Mouse (Mus musculus) embryonic facial prominence, embryonic 12.5 days (tissue): ENCODE data around the gene Ankrd17. TPM values are rescaled to one million over a fixed set of nuclear protein-coding genes. Genes with fewer than 3 reads are reported as not detected.

Source experiments
- ATAC-seq: fragments of 200-750 bp; cut with Nextera tagmentation; 2 replicates; pipeline ENCODE4 v1.8.0; 2017; ENCODE audit not compliant: insufficient number of reproducible peaks, insufficient read depth, low FRiP score, low TSS enrichment
- H3K27ac ChIP-seq: fragments of 300-500 bp; sonication (generic); 2 replicates; pipeline ENCODE4 v1.5.1; 2016; ENCODE audit warnings: mild to moderate bottlenecking
- H3K27me3 ChIP-seq: fragments of 300-500 bp; sonication (generic); 2 replicates; pipeline ENCODE4 v1.6.1; 2016; ENCODE audit warnings: mild to moderate bottlenecking, moderate library complexity
- H3K36me3 ChIP-seq: fragments of 300-500 bp; sonication (generic); 2 replicates; pipeline ENCODE4 v1.6.1; 2016; ENCODE audit warnings: mild to moderate bottlenecking
- H3K4me1 ChIP-seq: fragments of 300-500 bp; sonication (generic); 2 replicates; pipeline ENCODE4 v1.6.1; 2016
- H3K4me2 ChIP-seq: fragments of 300-500 bp; sonication (generic); replicated peaks from 2 replicates; pipeline ENCODE4 v1.6.1; 2016; ENCODE audit warnings: mild to moderate bottlenecking, moderate library complexity
- H3K4me3 ChIP-seq: fragments of 300-500 bp; sonication (generic); 2 replicates; pipeline ENCODE4 v1.5.1; 2016; ENCODE audit warnings: mild to moderate bottlenecking
- H3K9ac ChIP-seq: fragments of 300-500 bp; sonication (generic); 2 replicates; pipeline ENCODE4 v1.6.1; 2016; ENCODE audit warnings: mild to moderate bottlenecking, moderate library complexity
- H3K9me3 ChIP-seq: fragments of 300-500 bp; sonication (generic); 2 replicates; pipeline ENCODE4 v1.6.1; 2016; ENCODE audit warnings: mild to moderate bottlenecking, moderate library complexity
- whole genome bisulfite sequencing: fragments of 180-500 bp; shearing (Covaris S2); methylation state at CpG from one replicate; pipeline ENCODE4 v1.1.7; 2016; 5-methylcytosine and 5-hydroxymethylcytosine counted together
- polyA plus RNA-seq: library from polyadenylated mRNA; unstranded; fragments of >200 nt; fragmentation: Nextera tagmentation; extraction: Ambion mirVana; gene quantifications from 2 replicates; pipeline ENCODE4 v1.2.1, GENCODE M21; 2016

Gene Ankrd17
- polyA plus RNA-seq, result 31.6 and 32.0 TPM in 2 replicates

GRCm38 (mm10) chr5:90366121-90367066, at the start of gene Ankrd17:
TSS of gene Ankrd17 (minus strand) at chr5:90366577.
- WGBS, result under 1% methylated on average over 59 of the region's 104 CpGs
- no peaks in the 10 kb centered on the region for H3K27me3 ChIP-seq
- ATAC-seq, result peak; percentile 94
- peak within 1 kb of the TSS; percentile 71 for H3K4me2 ChIP-seq
- H3K4me1 ChIP-seq, result peaks cover 18% of the 10 kb centered on the region
- peak within 1 kb of the TSS; percentile 97 for H3K9ac ChIP-seq
- H3K9me3 ChIP-seq, result no peaks in the 10 kb centered on the region
- peak within 1 kb of the TSS; percentile 98 for H3K4me3 ChIP-seq
- H3K36me3 ChIP-seq, result no peaks in the 10 kb centered on the region
- H3K27ac ChIP-seq, result peak within 1 kb of the TSS; percentile 99

- 50% methylated on average over 6 of the region's 6 CpGs for WGBS
Observed at GRCm38 (mm10) chr5:90414925-90415295, 48.5 kb upstream of the Ankrd17 start.

GRCm38 (mm10) chr5:90414142-90414924, 48.0 kb upstream of the Ankrd17 start:
- 74% methylated on average over 8 of the region's 8 CpGs for WGBS

More at GRCm38 (mm10) chr5:90414925-90415295, 48.5 kb upstream of the Ankrd17 start:
- no peak overlapping the region for H3K4me2 ChIP-seq
- no peak overlapping the region for H3K9ac ChIP-seq
- no peaks in the 10 kb centered on the region for H3K27me3 ChIP-seq
- H3K27ac ChIP-seq, result no peak overlapping the region
- no peak for ATAC-seq
- H3K4me1 ChIP-seq, result no peaks in the 10 kb centered on the region
- H3K4me3 ChIP-seq, result no peak overlapping the region
- H3K36me3 ChIP-seq, result no peaks in the 10 kb centered on the region
- H3K9me3 ChIP-seq, result no peaks in the 10 kb centered on the region

GRCm38 (mm10) chr5:90405210-90405609, 38.8 kb upstream of the Ankrd17 start:
- no peak for ATAC-seq
- Histone ChIP-seq H3K27me3 (no peaks in the 10 kb centered on the region), H3K36me3 (no peaks in the 10 kb centered on the region), H3K9me3 (no peaks in the 10 kb centered on the region), H3K27ac (no peak overlapping the region), H3K9ac (no peak overlapping the region), H3K4me1 (no peaks in the 10 kb centered on the region), H3K4me2 (no peak overlapping the region), H3K4me3 (no peak overlapping the region)
- 84% methylated on average over 4 of the region's 4 CpGs for WGBS

More at GRCm38 (mm10) chr5:90414142-90414924, 48.0 kb upstream of the Ankrd17 start:
- no peaks in the 10 kb centered on the region for H3K4me1 ChIP-seq
- no peak overlapping the region for H3K4me2 ChIP-seq
- no peak overlapping the region for H3K9ac ChIP-seq
- H3K27me3 ChIP-seq, result no peaks in the 10 kb centered on the region
- no peak overlapping the region for H3K4me3 ChIP-seq
- no peaks in the 10 kb centered on the region for H3K36me3 ChIP-seq
- no peak overlapping the region for H3K27ac ChIP-seq
- no peak for ATAC-seq
- no peaks in the 10 kb centered on the region for H3K9me3 ChIP-seq

- ATAC-seq, result no peak
- H3K9ac ChIP-seq, result no peak overlapping the region
- H3K27ac ChIP-seq, result no peak overlapping the region
- no peaks in the 10 kb centered on the region for H3K4me1 ChIP-seq
- H3K36me3 ChIP-seq, result no peaks in the 10 kb centered on the region
- no peaks in the 10 kb centered on the region for H3K9me3 ChIP-seq
- H3K4me3 ChIP-seq, result no peak overlapping the region
- no peak overlapping the region for H3K4me2 ChIP-seq
- 82% methylated on average over 4 of the region's 4 CpGs for WGBS
- H3K27me3 ChIP-seq, result no peaks in the 10 kb centered on the region
Observed at GRCm38 (mm10) chr5:90396817-90397216, 30.4 kb upstream of the Ankrd17 start.

- no peaks in the 10 kb centered on the region for H3K27me3 ChIP-seq
Observed at GRCm38 (mm10) chr5:90394322-90394721, 27.9 kb upstream of the Ankrd17 start.

GRCm38 (mm10) chr5:90393764-90394163, 27.4 kb upstream of the Ankrd17 start:
- Histone ChIP-seq H3K27ac (no peak overlapping the region), H3K36me3 (no peaks in the 10 kb centered on the region), H3K4me3 (no peak overlapping the region), H3K4me2 (no peak overlapping the region), H3K27me3 (no peaks in the 10 kb centered on the region), H3K9ac (no peak overlapping the region), H3K9me3 (no peaks in the 10 kb centered on the region), H3K4me1 (no peaks in the 10 kb centered on the region)
- 68% methylated on average over 5 of the region's 5 CpGs for WGBS
- ATAC-seq, result no peak

More at GRCm38 (mm10) chr5:90394322-90394721, 27.9 kb upstream of the Ankrd17 start:
- WGBS, result 73% methylated on average over 4 of the region's 4 CpGs
- Histone ChIP-seq H3K9ac (no peak overlapping the region), H3K4me3 (no peak overlapping the region), H3K4me1 (no peaks in the 10 kb centered on the region), H3K9me3 (no peaks in the 10 kb centered on the region), H3K4me2 (no peak overlapping the region), H3K36me3 (no peaks in the 10 kb centered on the region), H3K27ac (no peak overlapping the region)
- no peak for ATAC-seq

- no peaks in the 10 kb centered on the region for H3K27me3 ChIP-seq
- ATAC-seq, result no peak
- 60% methylated on average over 1 of the region's 1 CpGs for WGBS
- no peaks in the 10 kb centered on the region for H3K4me1 ChIP-seq
- H3K9me3 ChIP-seq, result no peaks in the 10 kb centered on the region
- H3K9ac ChIP-seq, result no peak overlapping the region
- H3K27ac ChIP-seq, result no peak overlapping the region
- no peak overlapping the region for H3K4me3 ChIP-seq
- no peaks in the 10 kb centered on the region for H3K36me3 ChIP-seq
- no peak overlapping the region for H3K4me2 ChIP-seq
Observed at GRCm38 (mm10) chr5:90383080-90383479, 16.7 kb upstream of the Ankrd17 start.

GRCm38 (mm10) chr5:90381458-90381857, 15.1 kb upstream of the Ankrd17 start:
- 76% methylated on average over 4 of the region's 4 CpGs for WGBS
- no peaks in the 10 kb centered on the region for H3K27me3 ChIP-seq
- no peak overlapping the region for H3K27ac ChIP-seq
- no peaks in the 10 kb centered on the region for H3K36me3 ChIP-seq
- no peaks in the 10 kb centered on the region for H3K4me1 ChIP-seq
- no peak for ATAC-seq
- no peak overlapping the region for H3K4me2 ChIP-seq
- H3K9ac ChIP-seq, result no peak overlapping the region
- no peak overlapping the region for H3K4me3 ChIP-seq
- H3K9me3 ChIP-seq, result no peaks in the 10 kb centered on the region

GRCm38 (mm10) chr5:90373708-90374107, 7.3 kb upstream of the Ankrd17 start:
- ATAC-seq, result no peak
- H3K4me2 ChIP-seq, result no peak overlapping the region
- H3K4me1 ChIP-seq, result no peaks in the 10 kb centered on the region
- H3K4me3 ChIP-seq, result no peak overlapping the region
- H3K27me3 ChIP-seq, result no peaks in the 10 kb centered on the region
- no peak overlapping the region for H3K9ac ChIP-seq
- H3K9me3 ChIP-seq, result no peaks in the 10 kb centered on the region
- no peak overlapping the region for H3K27ac ChIP-seq
- H3K36me3 ChIP-seq, result no peaks in the 10 kb centered on the region
- 86% methylated on average over 4 of the region's 4 CpGs for WGBS

- 86% methylated on average over 5 of the region's 5 CpGs for WGBS
- Histone ChIP-seq H3K36me3 (no peaks in the 10 kb centered on the region), H3K27me3 (no peaks in the 10 kb centered on the region), H3K9ac (no peak overlapping the region), H3K4me3 (no peak overlapping the region), H3K4me1 (peaks cover 5% of the 10 kb centered on the region), H3K9me3 (no peaks in the 10 kb centered on the region), H3K27ac (no peak overlapping the region), H3K4me2 (no peak overlapping the region)
- ATAC-seq, result no peak
Observed at GRCm38 (mm10) chr5:90370401-90370800, 4.0 kb upstream of the Ankrd17 start.

GRCm38 (mm10) chr5:90367067-90367303, 608 bp upstream of the Ankrd17 start, which contains the start of gene Gm9958:
TSS of gene Gm9958 (plus strand) at chr5:90367204.
- Histone ChIP-seq H3K4me1 (peaks cover 18% of the 10 kb centered on the region), H3K27me3 (no peaks in the 10 kb centered on the region), H3K27ac (peak within 1 kb of the TSS; percentile 99), H3K36me3 (no peaks in the 10 kb centered on the region), H3K9me3 (no peaks in the 10 kb centered on the region), H3K9ac (peak within 1 kb of the TSS; percentile 97), H3K4me2 (peak within 1 kb of the TSS; percentile 66), H3K4me3 (peak within 1 kb of the TSS; percentile 98)
- ATAC-seq, result no peak
- 2% methylated on average over 7 of the region's 7 CpGs for WGBS
